Mouse (Mus musculus) embryonic facial prominence, embryonic 14.5 days (tissue): ENCODE data around the gene Asb3. TPM values are rescaled to one million over a fixed set of nuclear protein-coding genes. Genes with fewer than 3 reads are reported as not detected.
"Not testable (repeated sequence)": the region's sequence is repeated elsewhere in the genome, so short reads cannot be mapped to it uniquely, and the experiment has no call there.

Source experiments
- ATAC-seq: fragments of 200-750 bp; cut with Nextera tagmentation; 2 replicates; pipeline ENCODE4 v1.8.0; 2017; ENCODE audit warnings: low read depth, moderate number of reproducible peaks, moderate TSS enrichment
- DNase-seq: peaks from one replicate; pipeline ENCODE4 v3.0.0-alpha.2; 2015; ENCODE audit warnings: low spot score
- H3K27ac ChIP-seq: fragments of 300-500 bp; sonication (generic); replicated peaks from 2 replicates; pipeline ENCODE4 v1.5.1; 2014; ENCODE audit warnings: low read depth, mild to moderate bottlenecking, low read length, moderate library complexity
- H3K27me3 ChIP-seq: fragments of 300-500 bp; sonication (generic); replicated peaks from 2 replicates; pipeline ENCODE4 v1.6.1; 2014; ENCODE audit warnings: low read length; ENCODE audit not compliant: control insufficient read depth, insufficient read depth
- H3K36me3 ChIP-seq: fragments of 300-500 bp; sonication (generic); 2 replicates; pipeline ENCODE4 v1.6.1; 2014; ENCODE audit warnings: low read length, mixed read lengths; ENCODE audit not compliant: control insufficient read depth, insufficient read depth
- H3K4me1 ChIP-seq: fragments of 300-500 bp; sonication (generic); 2 replicates; pipeline ENCODE4 v1.6.1; 2014; ENCODE audit warnings: antibody characterized with exemption, low read length; ENCODE audit not compliant: control insufficient read depth, insufficient read depth
- H3K4me2 ChIP-seq: fragments of 300-500 bp; sonication (generic); 2 replicates; pipeline ENCODE4 v1.6.1; 2014; ENCODE audit warnings: low read depth, mild to moderate bottlenecking, low read length, moderate library complexity, mixed read lengths
- H3K4me3 ChIP-seq: fragments of 300-500 bp; sonication (generic); 2 replicates; pipeline ENCODE4 v1.5.1; 2014; ENCODE audit warnings: low read depth, mild to moderate bottlenecking, low read length
- H3K9ac ChIP-seq: fragments of 300-500 bp; sonication (generic); 2 replicates; pipeline ENCODE4 v1.6.1; 2014; ENCODE audit warnings: low read depth, mild to moderate bottlenecking, low read length, moderate library complexity, mixed read lengths
- H3K9me3 ChIP-seq: fragments of 300-500 bp; sonication (generic); 2 replicates; pipeline ENCODE4 v1.6.1; 2016; ENCODE audit warnings: low read length; ENCODE audit not compliant: control insufficient read depth
- WGBS: fragments of 180-500 bp; shearing (Covaris S2); extraction: QIAGEN DNeasy Blood & Tissue Kit; methylation state at CpG from one replicate; pipeline ENCODE4 v1.1.7; 2014; 5-methylcytosine and 5-hydroxymethylcytosine counted together
- polyA plus RNA-seq: library from polyadenylated mRNA; unstranded; fragments of >200 nt; fragmentation: Nextera tagmentation; extraction: Ambion mirVana; gene quantifications from 2 replicates; pipeline ENCODE4 v1.2.1, GENCODE M21; 2014

Gene Asb3
- polyA plus RNA-seq, 1 experiment from 2014 or later = 30.7 TPM

GRCm38 (mm10) chr11:31134824-31135223 is 249.6 kb downstream of the Asb3 start:
- not testable (repeated sequence) for H3K27me3 ChIP-seq, ATAC-seq, H3K9ac ChIP-seq, H3K27ac ChIP-seq, H3K9me3 ChIP-seq, DNase-seq, H3K4me3 ChIP-seq, H3K4me2 ChIP-seq, H3K4me1 ChIP-seq, H3K36me3 ChIP-seq
- 94% methylated on average over 1 of the region's 1 CpGs for WGBS

- H3K4me2 ChIP-seq, H3K4me1 ChIP-seq, ATAC-seq, H3K36me3 ChIP-seq, H3K9ac ChIP-seq, H3K4me3 ChIP-seq, H3K27ac ChIP-seq, H3K9me3 ChIP-seq, DNase-seq, H3K27me3 ChIP-seq: not testable (repeated sequence)
- WGBS = 71% methylated on average over 1 of the region's 1 CpGs
These were observed 253.2 kb downstream of the Asb3 start for GRCm38 (mm10) chr11:31138394-31138793.

Other genes starting within 250 kb of the Asb3 start
- gene Acyp2, start 235.8 kb upstream of the Asb3 start, polyA plus RNA-seq = 13.4 and 16.7 TPM in 2 replicates
- 27.9 and 28.5 TPM in 2 replicates for gene Psme4, start 113.7 kb upstream of the Asb3 start, polyA plus RNA-seq
- 0.29 and 0.39 TPM in 2 replicates for gene Gpr75, start 58 bp upstream of the Asb3 start, polyA plus RNA-seq
- 15.5 and 16.4 TPM in 2 replicates for gene Erlec1, start 68.9 kb downstream of the Asb3 start, polyA plus RNA-seq
- 12.5 and 15.0 TPM in 2 replicates for gene Chac2, start 100.9 kb downstream of the Asb3 start, polyA plus RNA-seq